Mouse (Mus musculus): ENCODE measurements around the gene Gemin8.

Gemin8 gene

GRCm38 (mm10) chrX:166169892-166170799, at the start of gene Gemin8:
Gene Gemin8, plus strand, starts transcription at chrX:166170454.
- peak; percentile 92 for DNase-seq

DNA sequence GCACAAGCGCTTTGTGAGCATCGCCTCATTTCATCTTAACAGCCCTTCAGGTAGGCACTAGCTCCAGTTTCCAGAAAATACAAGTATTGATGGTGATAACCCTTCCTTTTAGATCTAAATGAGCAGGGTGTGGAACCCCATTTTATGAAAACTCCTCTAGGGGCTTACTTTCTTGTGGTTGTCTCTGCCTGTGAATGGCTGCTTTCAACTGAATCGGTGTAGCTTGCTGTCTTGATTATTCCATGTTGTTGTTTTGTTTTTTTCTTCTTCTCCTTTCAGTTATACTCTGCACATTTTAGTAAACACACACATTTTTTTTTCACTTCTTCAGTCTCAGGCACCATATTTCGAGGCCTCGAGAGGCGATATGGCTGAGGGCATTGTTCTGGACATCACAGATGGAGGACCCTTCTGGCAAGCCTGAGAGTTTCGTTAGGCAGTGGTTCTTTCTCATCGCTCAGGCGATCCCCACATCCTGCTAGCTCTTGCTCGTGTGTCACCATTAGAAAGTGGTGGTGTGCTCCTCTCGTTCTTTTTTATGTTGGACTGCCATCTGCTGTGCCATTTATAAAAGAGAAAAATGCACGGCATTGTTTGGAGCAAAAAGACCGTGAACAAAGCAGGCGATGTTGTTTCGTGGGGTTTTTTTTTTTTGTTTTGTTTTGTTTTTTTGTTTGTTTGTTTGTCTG, 23.0 kb upstream of the Gemin8 start:
- DNase-seq, result no peak

DNA sequence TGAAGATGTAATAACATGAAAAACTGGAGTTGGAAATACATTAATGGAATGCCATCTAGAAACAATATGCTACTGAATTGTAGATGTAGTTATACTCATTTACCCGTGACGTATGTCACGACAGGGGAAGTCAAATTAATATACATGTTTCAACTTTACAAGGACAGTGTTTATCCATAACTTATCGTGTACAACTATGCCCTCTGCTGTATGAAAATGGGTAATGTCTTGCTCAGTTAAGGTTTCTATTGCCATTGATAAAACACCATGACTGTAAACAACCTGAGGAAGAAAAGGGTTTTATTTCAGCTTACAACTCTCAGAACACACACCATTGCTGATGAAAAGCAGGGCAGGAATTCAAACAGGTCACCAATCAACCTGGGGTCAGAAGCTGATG, 7.5 kb upstream of the Gemin8 start:
- no peak for DNase-seq

DNA sequence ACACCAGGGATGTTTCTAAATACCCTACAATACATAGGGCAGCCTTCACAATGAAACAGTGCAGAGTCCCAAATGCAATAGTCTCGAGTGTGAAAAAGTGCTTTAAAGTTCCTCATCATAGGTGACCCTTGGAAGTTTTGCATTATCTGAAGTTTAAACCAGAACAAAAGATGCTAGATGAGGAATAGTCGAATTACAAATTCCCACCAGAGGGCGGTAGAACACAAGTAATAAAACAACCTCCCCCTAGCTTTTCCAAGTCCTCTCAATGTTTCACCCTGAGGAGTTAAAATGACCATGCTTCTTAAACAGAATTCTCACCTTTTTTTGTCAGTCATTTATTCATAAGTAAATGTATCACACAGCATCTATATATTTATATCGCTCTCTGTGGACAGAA, 2.9 kb upstream of the Gemin8 start:
- DNase-seq, result no peak

GRCm38 (mm10) chrX:166167923-166168322, 2.3 kb upstream of the Gemin8 start:
- DNase-seq, result no peak

- DNase-seq, result peak; percentile 5
These were observed 815 bp downstream of the Gemin8 start for GRCm38 (mm10) chrX:166170800-166171738.

DNA sequence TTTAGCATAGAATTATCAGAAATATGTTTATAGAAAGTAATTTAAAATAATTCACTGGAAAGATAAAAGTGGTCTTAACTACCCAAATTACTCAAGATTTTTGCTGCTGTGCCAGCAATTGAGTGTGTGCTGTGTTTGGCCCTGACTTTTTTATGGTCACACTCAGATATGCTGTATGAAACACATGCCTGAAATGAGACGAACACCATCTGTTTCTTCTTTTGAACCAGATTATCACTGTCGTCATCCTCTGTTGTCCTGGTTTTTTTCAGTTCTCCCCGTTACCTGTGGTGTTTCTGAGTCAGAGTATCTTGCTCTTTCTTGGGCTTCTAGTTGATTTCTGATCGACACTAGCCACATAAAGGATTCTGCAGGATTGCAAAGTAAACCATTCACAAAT, 1.8 kb downstream of the Gemin8 start:
- no peak for DNase-seq

DNA sequence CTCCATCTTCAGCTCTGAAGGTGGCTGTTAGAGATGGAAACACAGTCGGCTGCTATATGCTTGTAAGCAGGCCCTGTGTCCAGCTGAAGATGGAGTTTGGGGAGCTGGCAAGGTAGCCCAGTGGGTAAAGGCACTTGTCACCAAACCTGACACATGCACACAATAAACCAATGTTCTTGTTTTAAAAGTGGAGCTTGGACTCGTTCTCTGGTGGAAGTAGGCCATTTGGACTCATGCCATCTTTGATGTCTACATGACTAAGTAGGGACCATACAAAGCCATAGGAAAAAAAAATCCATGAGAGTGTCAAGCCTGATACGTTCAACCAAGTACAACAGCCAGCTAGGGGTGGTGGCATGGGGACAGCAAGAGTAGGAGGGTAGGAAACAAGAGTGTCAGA, 2.4 kb downstream of the Gemin8 start:
- DNase-seq, result no peak

DNA sequence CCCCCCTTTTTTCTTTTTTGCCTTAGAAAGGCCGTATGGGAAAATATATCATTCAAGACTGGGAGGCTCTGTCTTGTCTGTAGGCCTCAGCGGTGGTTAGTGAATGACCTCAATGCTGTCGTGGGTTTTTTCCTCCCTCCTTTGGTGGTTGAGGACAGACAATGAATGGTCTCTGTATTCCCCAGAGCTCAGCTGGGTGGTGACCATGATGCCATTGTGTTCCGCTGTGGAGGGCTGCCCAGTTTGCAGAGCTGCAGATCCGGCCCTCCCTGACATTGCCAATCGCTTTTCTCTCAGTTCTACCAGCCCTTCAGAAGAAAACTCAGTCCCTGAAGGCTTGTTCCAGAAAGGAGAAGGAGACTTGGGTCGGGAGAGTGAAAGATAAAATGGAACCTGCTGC, 3.5 kb downstream of the Gemin8 start:
- DNase-seq, result no peak

- DNase-seq, result no peak
These were observed 7.7 kb downstream of the Gemin8 start for GRCm38 (mm10) chrX:166177929-166178328.

DNA sequence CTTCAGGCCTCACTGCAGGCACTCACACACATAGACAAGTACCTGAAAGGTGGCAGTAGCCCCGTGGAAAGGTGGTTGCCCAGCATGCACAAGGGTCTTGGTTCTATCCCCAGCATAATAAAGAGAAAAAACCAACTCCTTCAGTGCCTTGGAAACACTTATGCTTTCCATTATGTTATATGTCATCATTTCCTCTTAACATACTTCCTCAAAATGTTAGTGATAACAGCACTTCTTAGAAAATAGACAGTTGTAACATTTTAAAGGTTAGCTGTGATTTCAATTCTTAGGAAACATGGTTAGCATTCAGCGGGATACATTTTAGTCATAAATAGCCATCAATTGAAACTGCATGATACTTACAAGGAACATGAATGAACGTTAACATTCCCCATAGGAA, 12.8 kb downstream of the Gemin8 start:
- no peak for DNase-seq

DNA sequence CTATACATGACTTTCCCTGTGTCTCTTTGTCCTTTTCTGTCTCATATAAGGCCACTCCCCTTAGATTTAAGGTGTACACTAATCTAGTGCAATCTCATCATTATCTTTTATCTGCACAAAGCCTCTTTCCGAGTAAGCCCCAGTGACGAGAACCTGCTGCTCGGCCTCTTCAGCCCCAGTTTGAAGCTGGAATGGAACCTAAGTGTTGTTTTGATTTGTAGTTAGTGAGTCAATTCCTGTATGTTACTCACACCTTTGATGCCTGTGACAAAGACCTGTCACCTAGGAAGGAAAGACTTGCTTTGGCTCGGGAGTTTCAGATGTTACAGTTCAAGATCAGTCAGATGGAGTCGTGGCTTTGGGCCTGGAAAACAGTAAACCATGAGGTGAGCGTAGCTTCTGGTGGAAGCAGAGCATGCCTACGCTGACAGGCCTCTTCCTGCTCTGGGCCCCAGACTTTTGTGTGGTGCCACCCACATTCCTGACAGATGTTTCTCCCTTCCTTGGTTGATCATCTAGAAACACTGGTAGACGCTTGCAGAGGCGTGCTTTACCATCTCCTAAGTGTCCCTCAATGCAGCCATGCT, 15.2 kb downstream of the Gemin8 start:
- no peak for DNase-seq

- no peak for DNase-seq
These were observed 17.5 kb downstream of the Gemin8 start for GRCm38 (mm10) chrX:166187803-166188202.

GRCm38 (mm10) chrX:166196327-166196726, 26.1 kb downstream of the Gemin8 start:
- no peak for DNase-seq

GRCm38 (mm10) chrX:166198266-166198665, 28.0 kb downstream of the Gemin8 start:
- no peak for DNase-seq

- no peak for DNase-seq
These were observed 29.6 kb downstream of the Gemin8 start for GRCm38 (mm10) chrX:166199812-166200211.

- DNase-seq, result no peak
These were observed 44.3 kb downstream of the Gemin8 start for GRCm38 (mm10) chrX:166214576-166214975.

GRCm38 (mm10) chrX:166216248-166216647, 46.0 kb downstream of the Gemin8 start:
- DNase-seq, result no peak

DNA sequence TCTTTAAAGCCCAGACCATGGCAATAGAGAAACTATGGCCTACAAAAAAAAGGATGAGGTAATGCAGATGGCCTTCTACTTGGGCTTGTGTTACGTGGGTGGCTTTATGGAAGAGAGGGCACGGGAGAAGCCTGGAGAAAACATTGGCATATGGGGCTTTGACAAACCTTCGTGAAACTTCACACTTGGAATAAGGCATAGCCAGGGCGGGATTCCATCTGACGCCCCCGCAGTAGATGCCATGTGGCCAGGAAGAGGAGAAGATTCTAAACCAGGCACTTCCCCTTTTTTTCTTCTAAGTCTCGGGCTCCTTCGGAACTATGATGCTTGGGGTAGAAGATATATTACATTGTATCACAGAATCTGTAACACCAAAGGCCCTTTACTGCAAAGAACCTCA, 46.5 kb downstream of the Gemin8 start:
- no peak for DNase-seq

- DNase-seq, result no peak
These were observed 49.1 kb downstream of the Gemin8 start for GRCm38 (mm10) chrX:166219331-166219730.

- DNase-seq, result no peak
These were observed 56.6 kb downstream of the Gemin8 start for GRCm38 (mm10) chrX:166226856-166227255.

GRCm38 (mm10) chrX:166229750-166230149, 59.5 kb downstream of the Gemin8 start:
- DNase-seq, result no peak

Measured in liver (tissue).